Mouse (Mus musculus) heart, embryonic 12.5 days (tissue): ENCODE measurements at regions not wholly inside any gene's neighbourhood (a gene's known extent, or its start where the extent isn't known, plus 50 kb on each side); places are given as distances from the start of the nearest gene placed in this dataset.

Experiments used
- ATAC-seq: fragments of 200-750 bp; cut with Nextera tagmentation; 2 replicates; pipeline ENCODE4 v1.8.0; 2017; ENCODE audit warnings: moderate TSS enrichment, moderate library complexity; ENCODE audit not compliant: insufficient number of reproducible peaks, low FRiP score
- H3K27ac ChIP-seq: fragments of 300-500 bp; sonication (generic); 2 replicates; pipeline ENCODE4 v1.5.1; 2016; ENCODE audit warnings: mild to moderate bottlenecking, moderate library complexity; ENCODE audit not compliant: poor library complexity, severe bottlenecking
- H3K27me3 ChIP-seq: fragments of 300-500 bp; sonication (generic); replicated peaks from 2 replicates; pipeline ENCODE4 v1.6.1; 2016; ENCODE audit warnings: mild to moderate bottlenecking, moderate library complexity
- H3K36me3 ChIP-seq: fragments of 300-500 bp; sonication (generic); 2 replicates; pipeline ENCODE4 v1.6.1; 2016; ENCODE audit warnings: mild to moderate bottlenecking, moderate library complexity
- H3K4me1 ChIP-seq: fragments of 300-500 bp; sonication (generic); replicated peaks from 2 replicates; pipeline ENCODE4 v1.6.1; 2016; ENCODE audit warnings: mild to moderate bottlenecking
- H3K4me2 ChIP-seq: fragments of 300-500 bp; sonication (generic); 2 replicates; pipeline ENCODE4 v1.6.1; 2016; ENCODE audit warnings: mild to moderate bottlenecking, moderate library complexity
- H3K4me3 ChIP-seq: fragments of 300-500 bp; sonication (generic); 2 replicates; pipeline ENCODE4 v1.5.1; 2016; ENCODE audit warnings: mild to moderate bottlenecking
- H3K9ac ChIP-seq: fragments of 300-500 bp; sonication (generic); 2 replicates; pipeline ENCODE4 v1.6.1; 2016; ENCODE audit warnings: mild to moderate bottlenecking, moderate library complexity
- H3K9me3 ChIP-seq: fragments of 300-500 bp; sonication (generic); replicated peaks from 2 replicates; pipeline ENCODE4 v1.6.1; 2016; ENCODE audit warnings: mild to moderate bottlenecking, moderate library complexity
- WGBS: fragments of 180-500 bp; shearing (Covaris S2); methylation state at CpG from one replicate; pipeline ENCODE4 v1.1.7; 2016; 5-methylcytosine and 5-hydroxymethylcytosine counted together

- no peak overlapping the region for H3K27ac ChIP-seq
- H3K4me2 ChIP-seq, result peak overlapping the region; percentile 78
- 0 out of 2 replicates have a peak, but pooled peaks cover 5% of the 10 kb centered on the region for H3K9me3 ChIP-seq
- H3K4me1 ChIP-seq, result 0 out of 2 replicates have a peak, but pooled peaks cover 3% of the 10 kb centered on the region
- WGBS, result 29% methylated on average over 34 of the region's 34 CpGs
- H3K9ac ChIP-seq, result peak overlapping the region; percentile 78
- ATAC-seq, result peak; percentile 68
- peaks cover 12% of the 10 kb centered on the region for H3K36me3 ChIP-seq
- H3K27me3 ChIP-seq, result no peaks in the 10 kb centered on the region
- peak overlapping the region; percentile 62 for H3K4me3 ChIP-seq
Observed at GRCm38 (mm10) chr7:31208237-31209054, 52.8 kb upstream of the Gramd1a start.

- H3K9ac ChIP-seq, result no peak overlapping the region
- no peak overlapping the region for H3K27ac ChIP-seq
- peak overlapping the region; percentile 62 for H3K4me3 ChIP-seq
- ATAC-seq, result no peak; the same call in 1 of the 2 replicates
- H3K9me3 ChIP-seq, result 0 out of 2 replicates have a peak, but pooled peaks cover 5% of the 10 kb centered on the region
- H3K4me2 ChIP-seq, result peak overlapping the region; percentile 78
- 0 out of 2 replicates have a peak, but pooled peaks cover 3% of the 10 kb centered on the region for H3K4me1 ChIP-seq
- peaks cover 12% of the 10 kb centered on the region for H3K36me3 ChIP-seq
- no peaks in the 10 kb centered on the region for H3K27me3 ChIP-seq
- 66% methylated on average over 13 of the region's 13 CpGs for WGBS
Observed at GRCm38 (mm10) chr7:31207563-31208236, 52.0 kb upstream of the Gramd1a start.
